Mouse (Mus musculus) induced T-regulatory cell, adult 2 months (primary cell): ENCODE measurements around the gene Plce1.

Source experiments
- DNase-seq: peaks from one replicate; pipeline ENCODE4 v3.0.0-alpha.2; 2012; ENCODE audit warnings: low read depth

The Plce1 gene

GRCm38 (mm10) chr19:38589941-38590340 is 109.0 kb downstream of the Plce1 start:
- no peak for DNase-seq

GRCm38 (mm10) chr19:38592566-38593224 is 111.8 kb downstream of the Plce1 start:
- DNase-seq, result no peak

- no peak for DNase-seq
These were observed 112.5 kb downstream of the Plce1 start for GRCm38 (mm10) chr19:38593225-38593897.

- no peak for DNase-seq
These were observed 115.2 kb downstream of the Plce1 start for GRCm38 (mm10) chr19:38596096-38596495.

- no peak for DNase-seq
These were observed 116.5 kb downstream of the Plce1 start for GRCm38 (mm10) chr19:38597392-38597791.

GRCm38 (mm10) chr19:38599001-38599400 is 118.1 kb downstream of the Plce1 start:
- no peak for DNase-seq

- no peak for DNase-seq
These were observed 120.2 kb downstream of the Plce1 start for GRCm38 (mm10) chr19:38601127-38601526.

GRCm38 (mm10) chr19:38602811-38603210 is 121.9 kb downstream of the Plce1 start:
- no peak for DNase-seq

GRCm38 (mm10) chr19:38607236-38607635 is 126.3 kb downstream of the Plce1 start:
- DNase-seq, result no peak

- no peak for DNase-seq
These were observed 128.2 kb downstream of the Plce1 start for GRCm38 (mm10) chr19:38608951-38609654.

GRCm38 (mm10) chr19:38610291-38610690 is 129.4 kb downstream of the Plce1 start:
- no peak for DNase-seq

- no peak for DNase-seq
These were observed 129.9 kb downstream of the Plce1 start for GRCm38 (mm10) chr19:38610809-38611208.

GRCm38 (mm10) chr19:38614067-38614675 is 133.3 kb downstream of the Plce1 start:
- DNase-seq, result no peak

GRCm38 (mm10) chr19:38615356-38615755 is 134.4 kb downstream of the Plce1 start:
- no peak for DNase-seq

GRCm38 (mm10) chr19:38620134-38620533 is 139.2 kb downstream of the Plce1 start:
- no peak for DNase-seq

GRCm38 (mm10) chr19:38621546-38621945 is 140.6 kb downstream of the Plce1 start:
- no peak for DNase-seq

- no peak for DNase-seq
These were observed 145.5 kb downstream of the Plce1 start for GRCm38 (mm10) chr19:38626246-38627015.

GRCm38 (mm10) chr19:38627075-38627768 is 146.3 kb downstream of the Plce1 start:
- no peak for DNase-seq

GRCm38 (mm10) chr19:38632251-38632650 is 151.3 kb downstream of the Plce1 start:
- no peak for DNase-seq

GRCm38 (mm10) chr19:38633306-38633705 is 152.4 kb downstream of the Plce1 start:
- DNase-seq, result no peak

GRCm38 (mm10) chr19:38639050-38639449 is 158.1 kb downstream of the Plce1 start:
- no peak for DNase-seq
